Mouse (Mus musculus): ENCODE results near the gene Vhl.

Gene Vhl

GRCm38 (mm10) chr6:113623941-113624751 lies at the start of gene Vhl:
Gene Vhl, plus strand, starts transcription at chr6:113623959.
- peak; percentile 73 for DNase-seq (ENCODE audit: low spot score)

- DNase-seq (ENCODE audit: low spot score): no peak
These were observed 47.7 kb upstream of the Vhl start for GRCm38 (mm10) chr6:113576044-113576443.

- no peak for DNase-seq (ENCODE audit: low spot score)
These were observed 44.5 kb upstream of the Vhl start for GRCm38 (mm10) chr6:113579306-113579705.

GRCm38 (mm10) chr6:113583023-113583422 lies 40.7 kb upstream of the Vhl start:
- no peak for DNase-seq (ENCODE audit: low spot score)

GRCm38 (mm10) chr6:113585065-113585464 lies 38.7 kb upstream of the Vhl start:
- DNase-seq (ENCODE audit: low spot score): no peak

- DNase-seq (ENCODE audit: low spot score): no peak
These were observed 37.1 kb upstream of the Vhl start for GRCm38 (mm10) chr6:113586466-113587183.

GRCm38 (mm10) chr6:113592637-113593036 lies 31.1 kb upstream of the Vhl start:
- no peak for DNase-seq (ENCODE audit: low spot score)

GRCm38 (mm10) chr6:113597945-113598344 lies 25.8 kb upstream of the Vhl start:
- DNase-seq (ENCODE audit: low spot score): no peak

- no peak for DNase-seq (ENCODE audit: low spot score)
These were observed 23.9 kb upstream of the Vhl start for GRCm38 (mm10) chr6:113599833-113600232.

- no peak for DNase-seq (ENCODE audit: low spot score)
These were observed 23.1 kb upstream of the Vhl start, which contains the start of gene Fancd2os for GRCm38 (mm10) chr6:113600543-113601139. Gene Fancd2os, minus strand, starts transcription at chr6:113600715.

GRCm38 (mm10) chr6:113602821-113603220 lies 20.9 kb upstream of the Vhl start:
- no peak for DNase-seq (ENCODE audit: low spot score)

GRCm38 (mm10) chr6:113603993-113604392 lies 19.8 kb upstream of the Vhl start:
- no peak for DNase-seq (ENCODE audit: low spot score)

GRCm38 (mm10) chr6:113604432-113605223 lies 19.1 kb upstream of the Vhl start, which contains the start of gene Brk1:
Gene Brk1, plus strand, starts transcription at chr6:113604772.
- DNase-seq (ENCODE audit: low spot score): peak; percentile 81

- DNase-seq (ENCODE audit: low spot score): no peak
These were observed 18.6 kb upstream of the Vhl start for GRCm38 (mm10) chr6:113605224-113605545.

GRCm38 (mm10) chr6:113608871-113609270 lies 14.9 kb upstream of the Vhl start:
- DNase-seq (ENCODE audit: low spot score): no peak

GRCm38 (mm10) chr6:113609293-113609692 lies 14.5 kb upstream of the Vhl start:
- no peak for DNase-seq (ENCODE audit: low spot score)

- no peak for DNase-seq (ENCODE audit: low spot score)
These were observed 11.3 kb upstream of the Vhl start for GRCm38 (mm10) chr6:113612258-113612969.

- DNase-seq (ENCODE audit: low spot score): no peak
These were observed 9.6 kb upstream of the Vhl start for GRCm38 (mm10) chr6:113614152-113614551.

GRCm38 (mm10) chr6:113614997-113615396 lies 8.8 kb upstream of the Vhl start:
- DNase-seq (ENCODE audit: low spot score): no peak

GRCm38 (mm10) chr6:113615489-113615888 lies 8.3 kb upstream of the Vhl start:
- no peak for DNase-seq (ENCODE audit: low spot score)

- no peak for DNase-seq (ENCODE audit: low spot score)
These were observed 373 bp upstream of the Vhl start for GRCm38 (mm10) chr6:113623386-113623785.

All from T-cell, adult 2 months (primary cell).